Mouse (Mus musculus): ENCODE measurements around the gene March6. TPM values are rescaled to one million over a fixed set of nuclear protein-coding genes. Genes with fewer than 3 reads are reported as not detected.

Gene March6
- polyA plus RNA-seq, 1 experiment from 2014 or later, result 40.7 TPM

- 88% methylated on average over 4 of the region's 4 CpGs for WGBS
- H3K4me2 ChIP-seq, result no peak overlapping the region
- H3K27ac ChIP-seq, result no peak overlapping the region
- no peaks in the 10 kb centered on the region for H3K4me1 ChIP-seq (replicated peaks)
- no peak overlapping the region for H3K9ac ChIP-seq (replicated peaks)
- no peak overlapping the region for H3K4me3 ChIP-seq (replicated peaks)
- no peak for ATAC-seq (ENCODE audit: insufficient number of reproducible peaks, insufficient read depth, low FRiP score, low TSS enrichment, low read depth)
- H3K9me3 ChIP-seq, result no peaks in the 10 kb centered on the region
- no peaks in the 10 kb centered on the region for H3K27me3 ChIP-seq
- peaks cover 74% of the 10 kb centered on the region for H3K36me3 ChIP-seq
Measured at GRCm38 (mm10) chr15:31469497-31469896, 61.4 kb downstream of the March6 start.

GRCm38 (mm10) chr15:31468806-31469205 is 62.0 kb downstream of the March6 start:
- Histone ChIP-seq H3K4me3 (replicated peaks) (no peak overlapping the region), H3K27ac (no peak overlapping the region), H3K9me3 (no peaks in the 10 kb centered on the region), H3K27me3 (no peaks in the 10 kb centered on the region), H3K36me3 (peaks cover 75% of the 10 kb centered on the region), H3K4me1 (replicated peaks) (no peaks in the 10 kb centered on the region), H3K9ac (replicated peaks) (no peak overlapping the region), H3K4me2 (no peak overlapping the region)
- ATAC-seq (ENCODE audit: insufficient number of reproducible peaks, insufficient read depth, low FRiP score, low TSS enrichment, low read depth), result no peak
- WGBS, result 93% methylated on average over 5 of the region's 5 CpGs

GRCm38 (mm10) chr15:31466749-31467148 is 64.1 kb downstream of the March6 start:
- Histone ChIP-seq H3K27ac (no peak overlapping the region), H3K36me3 (peaks cover 84% of the 10 kb centered on the region), H3K9ac (replicated peaks) (no peak overlapping the region), H3K9me3 (no peaks in the 10 kb centered on the region), H3K4me1 (replicated peaks) (no peaks in the 10 kb centered on the region), H3K4me2 (no peak overlapping the region), H3K4me3 (replicated peaks) (no peak overlapping the region), H3K27me3 (no peaks in the 10 kb centered on the region)
- 90% methylated on average over 1 of the region's 1 CpGs for WGBS
- ATAC-seq (ENCODE audit: insufficient number of reproducible peaks, insufficient read depth, low FRiP score, low TSS enrichment, low read depth), result no peak

- H3K4me2 ChIP-seq, result no peak overlapping the region
- H3K4me1 ChIP-seq (replicated peaks), result no peaks in the 10 kb centered on the region
- H3K9me3 ChIP-seq, result no peaks in the 10 kb centered on the region
- no peak overlapping the region for H3K9ac ChIP-seq (replicated peaks)
- no peak overlapping the region for H3K27ac ChIP-seq
- WGBS, result 92% methylated on average over 5 of the region's 5 CpGs
- no peaks in the 10 kb centered on the region for H3K27me3 ChIP-seq
- peaks cover 85% of the 10 kb centered on the region for H3K36me3 ChIP-seq
- ATAC-seq (ENCODE audit: insufficient number of reproducible peaks, insufficient read depth, low FRiP score, low TSS enrichment, low read depth), result no peak
- H3K4me3 ChIP-seq (replicated peaks), result no peak overlapping the region
Measured at GRCm38 (mm10) chr15:31466295-31466694, 64.6 kb downstream of the March6 start.

GRCm38 (mm10) chr15:31465806-31466205 is 65.0 kb downstream of the March6 start:
- no peak overlapping the region for H3K27ac ChIP-seq
- no peaks in the 10 kb centered on the region for H3K9me3 ChIP-seq
- H3K4me1 ChIP-seq (replicated peaks), result no peaks in the 10 kb centered on the region
- H3K4me2 ChIP-seq, result no peak overlapping the region
- H3K36me3 ChIP-seq, result peaks cover 87% of the 10 kb centered on the region
- H3K9ac ChIP-seq (replicated peaks), result no peak overlapping the region
- H3K4me3 ChIP-seq (replicated peaks), result no peak overlapping the region
- 95% methylated on average over 2 of the region's 2 CpGs for WGBS
- ATAC-seq (ENCODE audit: insufficient number of reproducible peaks, insufficient read depth, low FRiP score, low TSS enrichment, low read depth), result no peak
- no peaks in the 10 kb centered on the region for H3K27me3 ChIP-seq

GRCm38 (mm10) chr15:31460571-31460970 is 70.3 kb downstream of the March6 start:
- H3K27me3 ChIP-seq, result no peaks in the 10 kb centered on the region
- no peak overlapping the region for H3K27ac ChIP-seq
- H3K9me3 ChIP-seq, result no peaks in the 10 kb centered on the region
- no peaks in the 10 kb centered on the region for H3K4me1 ChIP-seq (replicated peaks)
- H3K4me3 ChIP-seq (replicated peaks), result no peak overlapping the region
- no peak for ATAC-seq (ENCODE audit: insufficient number of reproducible peaks, insufficient read depth, low FRiP score, low TSS enrichment, low read depth)
- H3K36me3 ChIP-seq, result peaks cover 87% of the 10 kb centered on the region
- 81% methylated on average over 2 of the region's 2 CpGs for WGBS
- no peak overlapping the region for H3K4me2 ChIP-seq
- H3K9ac ChIP-seq (replicated peaks), result no peak overlapping the region

- H3K9ac ChIP-seq (replicated peaks), result no peak overlapping the region
- ATAC-seq (ENCODE audit: insufficient number of reproducible peaks, insufficient read depth, low FRiP score, low TSS enrichment, low read depth), result no peak
- H3K4me2 ChIP-seq, result no peak overlapping the region
- 89% methylated on average over 7 of the region's 7 CpGs for WGBS
- 0 out of 2 replicates have a peak, but pooled peaks cover 4% of the 10 kb centered on the region for H3K4me1 ChIP-seq (replicated peaks)
- H3K4me3 ChIP-seq (replicated peaks), result no peak overlapping the region
- no peak overlapping the region for H3K27ac ChIP-seq
- no peaks in the 10 kb centered on the region for H3K27me3 ChIP-seq
- H3K36me3 ChIP-seq, result peaks cover 65% of the 10 kb centered on the region
- no peaks in the 10 kb centered on the region for H3K9me3 ChIP-seq
Measured at GRCm38 (mm10) chr15:31458081-31458480, 72.8 kb downstream of the March6 start.

GRCm38 (mm10) chr15:31456381-31456780 is 74.5 kb downstream of the March6 start:
- H3K9me3 ChIP-seq, result no peaks in the 10 kb centered on the region
- no peak for ATAC-seq (ENCODE audit: insufficient number of reproducible peaks, insufficient read depth, low FRiP score, low TSS enrichment, low read depth)
- no peak overlapping the region for H3K9ac ChIP-seq (replicated peaks)
- H3K27ac ChIP-seq, result no peak overlapping the region
- H3K4me1 ChIP-seq (replicated peaks), result peaks cover 19% of the 10 kb centered on the region; the same call in 1 of the 2 replicates
- H3K4me2 ChIP-seq, result no peak overlapping the region
- H3K36me3 ChIP-seq, result peaks cover 48% of the 10 kb centered on the region
- no peaks in the 10 kb centered on the region for H3K27me3 ChIP-seq
- no peak overlapping the region for H3K4me3 ChIP-seq (replicated peaks)
- 97% methylated on average over 5 of the region's 5 CpGs for WGBS

GRCm38 (mm10) chr15:31454861-31455295 is 76.0 kb downstream of the March6 start:
- ATAC-seq (ENCODE audit: insufficient number of reproducible peaks, insufficient read depth, low FRiP score, low TSS enrichment, low read depth), result no peak
- WGBS, result 77% methylated on average over 7 of the region's 7 CpGs
- H3K9ac ChIP-seq (replicated peaks), result no peak overlapping the region
- H3K27ac ChIP-seq, result no peak overlapping the region
- H3K27me3 ChIP-seq, result no peaks in the 10 kb centered on the region
- H3K4me1 ChIP-seq (replicated peaks), result peaks cover 23% of the 10 kb centered on the region; the same call in 1 of the 2 replicates
- no peaks in the 10 kb centered on the region for H3K9me3 ChIP-seq
- H3K36me3 ChIP-seq, result peaks cover 33% of the 10 kb centered on the region
- no peak overlapping the region for H3K4me2 ChIP-seq
- H3K4me3 ChIP-seq (replicated peaks), result no peak overlapping the region

- ATAC-seq (ENCODE audit: insufficient number of reproducible peaks, insufficient read depth, low FRiP score, low TSS enrichment, low read depth), result no peak
- Histone ChIP-seq H3K9ac (replicated peaks) (peak overlapping the region; percentile 70; the same call in 1 of the 2 replicates), H3K4me3 (replicated peaks) (peak overlapping the region; percentile 61; the same call in 1 of the 2 replicates), H3K27ac (0 out of 2 replicates have a peak overlapping the region, but pooled peaks have one; percentile 50), H3K27me3 (no peaks in the 10 kb centered on the region), H3K4me1 (replicated peaks) (peaks cover 25% of the 10 kb centered on the region; the same call in 1 of the 2 replicates), H3K9me3 (no peaks in the 10 kb centered on the region), H3K36me3 (peaks cover 27% of the 10 kb centered on the region), H3K4me2 (peak overlapping the region; percentile 65)
- WGBS, result 50% methylated on average over 10 of the region's 10 CpGs
Measured at GRCm38 (mm10) chr15:31454096-31454860, 76.6 kb downstream of the March6 start.

GRCm38 (mm10) chr15:31453098-31453916 is 77.5 kb downstream of the March6 start, which contains the start of gene Ropn1l:
Gene Ropn1l, minus strand, starts transcription at chr15:31453737.
- Histone ChIP-seq H3K36me3 (peaks cover 18% of the 10 kb centered on the region), H3K9me3 (no peaks in the 10 kb centered on the region), H3K27me3 (no peaks in the 10 kb centered on the region; the same call in 1 of the 2 replicates), H3K4me2 (peak within 1 kb of the TSS; percentile 65), H3K4me1 (replicated peaks) (peaks cover 25% of the 10 kb centered on the region; the same call in 1 of the 2 replicates), H3K27ac (peak within 1 kb of the TSS; percentile 91), H3K4me3 (replicated peaks) (peak within 1 kb of the TSS; percentile 61), H3K9ac (replicated peaks) (peak within 1 kb of the TSS; percentile 70)
- under 1% methylated on average over 57 of the region's 57 CpGs for WGBS
- ATAC-seq (ENCODE audit: insufficient number of reproducible peaks, insufficient read depth, low FRiP score, low TSS enrichment, low read depth), result peak; percentile 95

Data from limb, embryonic 12.5 days (tissue).